Mouse (Mus musculus) midbrain, embryonic 14.5 days (tissue): ENCODE measurements around the gene Zcchc17. TPM values are rescaled to one million over a fixed set of nuclear protein-coding genes. Genes with fewer than 3 reads are reported as not detected.

Experiments used
- ATAC-seq: fragments of 200-750 bp; cut with Nextera tagmentation; 2 replicates; pipeline ENCODE4 v1.8.0; 2017; ENCODE audit warnings: moderate number of reproducible peaks, moderate library complexity; ENCODE audit not compliant: low FRiP score, low TSS enrichment
- DNase-seq: peaks from one replicate; pipeline ENCODE4 v3.0.0-alpha.2; 2015
- H3K27ac ChIP-seq: fragments of 300-500 bp; sonication (generic); replicated peaks from 2 replicates; pipeline ENCODE4 v1.5.1; 2014; ENCODE audit warnings: mild to moderate bottlenecking, low read depth, low read length, moderate library complexity
- H3K27me3 ChIP-seq: fragments of 300-500 bp; sonication (generic); 2 replicates; pipeline ENCODE4 v1.6.1; 2014; ENCODE audit warnings: low read length, control low read depth, mixed read lengths; ENCODE audit not compliant: control insufficient read depth, insufficient read depth
- H3K36me3 ChIP-seq: fragments of 300-500 bp; sonication (generic); 2 replicates; pipeline ENCODE4 v1.6.1; 2014; ENCODE audit warnings: low read length, control low read depth; ENCODE audit not compliant: control insufficient read depth, insufficient read depth
- H3K4me1 ChIP-seq: fragments of 300-500 bp; sonication (generic); 2 replicates; pipeline ENCODE4 v1.6.1; 2014; ENCODE audit warnings: mild to moderate bottlenecking, antibody characterized with exemption, low read length, control low read depth; ENCODE audit not compliant: control insufficient read depth, insufficient read depth
- H3K4me2 ChIP-seq: fragments of 300-500 bp; sonication (generic); 2 replicates; pipeline ENCODE4 v1.6.1; 2014; ENCODE audit warnings: mild to moderate bottlenecking, low read length, moderate library complexity
- H3K4me3 ChIP-seq: fragments of 300-500 bp; sonication (generic); replicated peaks from 2 replicates; pipeline ENCODE4 v1.5.1; 2014; ENCODE audit warnings: low read depth, low read length
- H3K9ac ChIP-seq: fragments of 300-500 bp; sonication (generic); replicated peaks from 2 replicates; pipeline ENCODE4 v1.6.1; 2014; ENCODE audit warnings: mild to moderate bottlenecking, low read length, moderate library complexity
- H3K9me3 ChIP-seq: fragments of 300-500 bp; sonication (generic); 2 replicates; pipeline ENCODE4 v1.6.1; 2016; ENCODE audit warnings: low read length, control low read depth, mixed read lengths; ENCODE audit not compliant: control insufficient read depth
- WGBS: fragments of 180-500 bp; shearing (Covaris S2); extraction: QIAGEN DNeasy Blood & Tissue Kit; methylation state at CpG from one replicate; pipeline ENCODE4 v1.1.7; 2014; 5-methylcytosine and 5-hydroxymethylcytosine counted together
- polyA plus RNA-seq: library from polyadenylated mRNA; unstranded; fragments of >200 nt; fragmentation: Nextera tagmentation; extraction: Ambion mirVana; gene quantifications from 2 replicates; pipeline ENCODE4 v1.2.1, GENCODE M21; 2014

Gene Zcchc17
- polyA plus RNA-seq: 98.7 and 101 TPM in 2 replicates

DNA sequence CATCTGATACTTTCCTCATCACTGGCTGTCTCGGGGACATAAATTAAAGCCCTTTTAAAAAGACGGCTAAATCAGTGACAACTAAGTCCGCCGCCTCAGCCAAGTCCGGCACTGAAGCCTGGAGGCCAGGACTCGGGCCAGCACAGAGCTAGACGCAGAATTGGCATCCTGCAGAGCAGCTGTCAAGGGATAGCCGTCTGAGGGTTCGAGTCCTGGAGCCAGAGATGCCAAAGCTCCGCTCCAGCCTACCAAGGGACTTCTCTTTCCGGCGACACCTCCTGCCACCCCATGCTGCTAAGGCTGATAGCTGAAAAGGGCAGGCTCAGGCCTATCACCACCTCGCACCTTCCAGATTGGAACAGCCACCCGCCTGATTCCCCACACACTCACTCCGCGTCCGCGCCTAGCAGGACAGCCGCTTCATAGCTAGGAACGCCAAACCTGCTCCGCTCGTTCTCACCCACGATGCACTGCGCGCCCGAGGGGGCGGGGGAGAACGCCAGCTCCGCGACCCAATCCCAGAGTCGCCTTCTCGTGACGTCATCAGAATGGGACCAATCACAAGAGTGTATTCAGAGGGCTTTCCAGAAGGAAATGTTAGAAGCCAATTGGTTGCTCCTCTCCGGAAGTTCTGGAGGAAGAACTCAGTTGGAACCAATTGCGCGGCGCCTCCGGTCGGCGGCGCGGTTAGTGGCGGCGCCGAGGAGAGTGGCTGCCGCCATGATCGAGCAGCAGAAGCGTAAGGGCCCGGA lies at the start of gene Zcchc17, which contains the start of gene Snrnp40:
Gene Zcchc17 (minus strand): TSS at position 458 of the 752 bp plus-strand sequence.
Gene Snrnp40 (plus strand): TSS at position 647 of the 752 bp plus-strand sequence.
- no peaks in the 10 kb centered on the region for H3K9me3 ChIP-seq
- under 1% methylated on average over 49 of the region's 49 CpGs for WGBS
- H3K9ac ChIP-seq: peak within 1 kb of the TSS; percentile 79
- peak within 1 kb of the TSS; percentile 68 for H3K4me3 ChIP-seq
- H3K4me2 ChIP-seq: peak within 1 kb of the TSS; percentile 87
- no peaks in the 10 kb centered on the region for H3K27me3 ChIP-seq
- peaks cover 17% of the 10 kb centered on the region for H3K4me1 ChIP-seq
- DNase-seq: peak; percentile 100
- ATAC-seq: peak; percentile 99
- peak within 1 kb of the TSS; percentile 82 for H3K27ac ChIP-seq
- peaks cover 21% of the 10 kb centered on the region for H3K36me3 ChIP-seq

DNA sequence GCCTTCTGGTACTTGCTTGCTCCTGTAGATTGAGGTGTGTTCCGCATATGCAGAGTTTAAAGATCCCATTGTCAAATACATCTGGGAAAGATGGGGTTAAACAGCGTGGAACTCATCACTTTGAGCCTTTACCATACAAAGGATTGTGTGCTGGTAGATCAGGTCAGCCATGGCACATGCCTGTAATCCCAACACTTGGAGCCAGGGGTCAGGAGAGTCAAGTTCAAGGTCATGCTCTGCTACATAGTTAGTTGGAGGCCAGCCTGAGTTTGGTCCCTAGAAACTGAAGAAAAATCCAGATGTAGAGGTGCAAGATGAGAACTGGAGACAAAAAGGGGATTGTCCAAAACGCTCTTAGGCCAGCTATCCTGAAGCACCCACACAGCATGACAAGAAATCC lies 31.5 kb upstream of the Zcchc17 start:
- H3K27me3 ChIP-seq: no peaks in the 10 kb centered on the region
- H3K4me2 ChIP-seq: no peak overlapping the region
- H3K36me3 ChIP-seq: peaks cover 43% of the 10 kb centered on the region
- DNase-seq (peak; percentile 38), ATAC-seq (no peak)
- no peak overlapping the region for H3K4me3 ChIP-seq
- no peaks in the 10 kb centered on the region for H3K4me1 ChIP-seq
- H3K9me3 ChIP-seq: no peaks in the 10 kb centered on the region
- 57% methylated on average over 3 of the region's 3 CpGs for WGBS
- no peak overlapping the region for H3K27ac ChIP-seq
- no peak overlapping the region for H3K9ac ChIP-seq

DNA sequence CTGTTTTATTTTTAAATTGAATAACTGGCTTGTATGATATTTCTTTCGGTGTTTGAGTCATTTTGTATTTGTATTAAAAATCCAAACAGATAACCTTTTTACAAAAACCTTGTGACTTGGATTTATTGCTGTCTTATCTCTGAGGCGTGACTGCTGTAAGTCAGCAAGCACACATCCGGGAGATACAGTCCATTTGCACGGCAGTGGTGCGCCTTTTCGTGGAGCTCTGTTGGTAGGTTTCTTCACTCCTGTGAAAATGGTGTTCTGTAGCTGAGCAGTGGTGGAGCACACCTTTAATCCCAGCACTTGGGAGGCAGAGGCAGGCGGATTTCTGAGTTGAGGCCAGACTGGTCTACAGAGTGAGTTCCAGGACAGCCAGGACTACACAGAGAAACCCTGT lies 30.2 kb upstream of the Zcchc17 start:
- Histone ChIP-seq H3K4me1 (no peaks in the 10 kb centered on the region), H3K27me3 (no peaks in the 10 kb centered on the region), H3K9me3 (no peaks in the 10 kb centered on the region), H3K27ac (no peak overlapping the region), H3K36me3 (peaks cover 55% of the 10 kb centered on the region), H3K9ac (no peak overlapping the region), H3K4me2 (no peak overlapping the region), H3K4me3 (no peak overlapping the region)
- no peak for DNase-seq
- WGBS: 92% methylated on average over 7 of the region's 7 CpGs
- ATAC-seq: no peak

DNA sequence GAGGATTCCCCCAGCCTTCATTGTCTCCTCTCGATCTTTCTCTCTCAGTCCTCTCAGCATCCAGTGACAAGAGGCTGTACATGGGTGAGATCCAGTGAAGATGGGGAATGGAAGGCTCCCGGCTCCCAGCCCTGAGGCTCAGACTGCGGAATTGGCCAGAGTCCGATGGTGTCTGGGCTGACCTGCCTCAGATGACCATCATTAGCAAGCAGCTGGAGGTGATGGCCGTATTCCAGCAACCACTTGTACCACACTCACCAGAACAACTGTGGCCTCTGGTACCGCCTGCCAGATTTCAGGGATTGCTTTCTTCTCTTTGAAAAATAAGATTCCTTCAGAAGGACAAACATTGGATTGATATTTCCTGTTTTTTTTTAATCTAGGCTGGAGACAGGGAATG lies 29.8 kb upstream of the Zcchc17 start:
- H3K9me3 ChIP-seq: no peaks in the 10 kb centered on the region
- no peak for ATAC-seq
- H3K4me2 ChIP-seq: no peak overlapping the region
- H3K9ac ChIP-seq: no peak overlapping the region
- H3K4me1 ChIP-seq: no peaks in the 10 kb centered on the region
- no peak for DNase-seq
- WGBS: 51% methylated on average over 6 of the region's 6 CpGs
- peaks cover 58% of the 10 kb centered on the region for H3K36me3 ChIP-seq
- no peaks in the 10 kb centered on the region for H3K27me3 ChIP-seq
- H3K27ac ChIP-seq: 0 out of 2 replicates have a peak overlapping the region, but pooled peaks have one; percentile 13
- no peak overlapping the region for H3K4me3 ChIP-seq

DNA sequence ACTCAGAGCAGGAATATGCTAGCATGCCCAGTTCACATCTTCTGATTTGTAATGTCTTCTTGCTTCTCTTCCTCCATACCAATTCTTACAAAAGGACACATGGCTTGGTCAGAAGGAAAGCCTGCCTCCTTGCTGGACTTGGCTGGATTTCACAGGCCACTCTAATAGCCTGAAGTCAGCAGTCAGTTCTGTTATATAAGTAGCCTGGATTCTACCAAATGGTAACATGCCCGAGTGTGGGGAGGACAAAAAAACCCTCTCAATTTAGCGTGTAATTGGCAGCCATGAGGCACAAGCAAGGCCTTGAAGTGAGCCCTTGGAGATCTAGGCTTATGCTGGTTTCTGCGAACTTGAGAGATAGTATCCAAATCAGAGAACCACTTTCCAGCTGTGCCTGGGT lies 27.5 kb upstream of the Zcchc17 start:
- Histone ChIP-seq H3K36me3 (peaks cover 80% of the 10 kb centered on the region), H3K9me3 (no peaks in the 10 kb centered on the region), H3K27ac (no peak overlapping the region), H3K27me3 (no peaks in the 10 kb centered on the region), H3K9ac (no peak overlapping the region), H3K4me3 (no peak overlapping the region), H3K4me2 (no peak overlapping the region), H3K4me1 (no peaks in the 10 kb centered on the region)
- no peak for ATAC-seq
- 73% methylated on average over 3 of the region's 3 CpGs for WGBS
- no peak for DNase-seq

DNA sequence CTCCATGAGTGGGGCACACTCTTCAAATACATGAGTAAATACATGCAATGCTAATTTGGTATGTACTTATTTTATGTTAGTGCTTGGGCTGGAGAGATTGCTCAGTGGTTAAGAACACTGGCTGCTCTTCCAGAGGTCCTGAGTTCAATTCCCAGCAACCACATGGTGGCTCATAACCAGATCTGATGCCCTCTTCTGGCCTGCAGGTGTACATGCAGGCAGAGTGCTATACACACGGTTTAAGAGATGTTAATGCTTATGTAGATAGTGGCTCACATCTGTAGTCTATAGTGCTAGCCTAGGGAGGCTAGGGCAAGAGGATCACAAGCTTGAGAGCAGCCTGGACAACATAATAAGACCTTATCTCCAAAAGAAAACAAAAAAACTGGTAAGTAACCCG lies 20.7 kb upstream of the Zcchc17 start:
- no peak overlapping the region for H3K4me2 ChIP-seq
- 94% methylated on average over 2 of the region's 2 CpGs for WGBS
- H3K4me3 ChIP-seq: no peak overlapping the region
- H3K9me3 ChIP-seq: no peaks in the 10 kb centered on the region
- no peak overlapping the region for H3K9ac ChIP-seq
- no peaks in the 10 kb centered on the region for H3K27me3 ChIP-seq
- peaks cover 86% of the 10 kb centered on the region for H3K36me3 ChIP-seq
- H3K27ac ChIP-seq: no peak overlapping the region
- no peaks in the 10 kb centered on the region for H3K4me1 ChIP-seq
- no peak for DNase-seq
- no peak for ATAC-seq

DNA sequence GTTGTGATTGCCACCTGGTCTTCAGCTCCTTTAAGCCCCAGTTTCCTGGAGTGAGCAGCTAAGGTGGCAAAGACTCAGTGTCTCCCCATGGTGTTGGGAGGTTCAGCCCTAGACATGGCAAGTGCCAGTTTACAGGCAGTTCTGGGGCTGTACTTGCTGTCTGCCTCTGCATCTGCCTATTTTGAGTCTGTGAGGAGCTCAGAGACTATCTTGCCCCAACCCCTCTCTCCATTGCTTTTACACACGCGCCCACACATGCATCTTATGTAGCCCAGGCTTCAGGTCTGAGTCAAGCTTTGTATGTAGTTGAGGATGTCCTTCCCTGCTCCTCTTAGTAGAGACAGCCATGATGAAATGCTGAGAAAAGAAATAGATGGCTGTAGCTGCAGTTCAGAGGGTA lies 19.4 kb upstream of the Zcchc17 start:
- ATAC-seq (no peak), DNase-seq (no peak)
- Histone ChIP-seq H3K36me3 (peaks cover 86% of the 10 kb centered on the region), H3K9ac (no peak overlapping the region), H3K9me3 (no peaks in the 10 kb centered on the region), H3K27me3 (no peaks in the 10 kb centered on the region), H3K4me1 (no peaks in the 10 kb centered on the region), H3K27ac (no peak overlapping the region), H3K4me3 (no peak overlapping the region), H3K4me2 (no peak overlapping the region)
- WGBS: 100% methylated on average over 2 of the region's 2 CpGs

DNA sequence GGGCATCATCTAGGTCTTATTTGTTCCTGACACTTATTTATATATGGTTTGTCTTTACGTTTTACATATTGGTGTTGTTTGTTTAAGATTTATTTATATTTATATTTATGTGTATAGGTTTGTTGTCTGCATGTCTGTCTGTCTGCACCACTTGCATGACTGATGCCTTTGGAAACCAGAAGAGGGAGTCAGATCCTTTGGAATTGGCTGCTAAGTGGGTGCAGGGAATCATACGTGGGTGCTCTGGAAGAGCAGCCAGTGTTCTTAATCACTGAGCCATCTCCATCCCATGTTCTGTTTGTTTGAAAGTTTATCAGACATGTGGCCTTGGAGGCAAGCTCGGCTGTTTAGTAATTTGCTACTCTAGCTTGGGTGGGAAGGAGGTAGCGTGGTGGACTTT lies 17.8 kb upstream of the Zcchc17 start:
- peaks cover 82% of the 10 kb centered on the region for H3K36me3 ChIP-seq
- ATAC-seq (no peak), DNase-seq (no peak)
- H3K27ac ChIP-seq: no peak overlapping the region
- no peak overlapping the region for H3K4me3 ChIP-seq
- H3K27me3 ChIP-seq: no peaks in the 10 kb centered on the region
- WGBS: 88% methylated on average over 4 of the region's 4 CpGs
- H3K4me1 ChIP-seq: no peaks in the 10 kb centered on the region
- H3K9ac ChIP-seq: no peak overlapping the region
- no peaks in the 10 kb centered on the region for H3K9me3 ChIP-seq
- no peak overlapping the region for H3K4me2 ChIP-seq

DNA sequence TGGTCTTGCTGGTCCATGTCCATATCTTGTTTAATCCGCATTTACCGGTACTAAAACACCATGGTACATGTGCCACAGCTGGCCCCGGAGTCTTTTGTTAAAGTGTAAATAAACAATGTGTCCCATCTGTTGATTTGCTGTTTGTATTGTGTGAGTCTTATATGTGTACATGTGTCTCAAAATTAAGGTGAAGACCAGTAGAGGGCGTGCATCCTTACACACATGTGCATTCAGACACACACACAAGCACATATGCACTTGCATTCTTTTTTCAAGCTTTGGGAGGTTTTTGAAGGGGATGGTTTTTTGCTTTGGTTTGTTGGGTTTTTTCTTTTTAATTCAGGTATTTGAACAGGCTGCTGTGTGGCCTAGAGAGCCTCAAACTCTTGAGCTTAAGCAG lies 16.9 kb upstream of the Zcchc17 start:
- no peak overlapping the region for H3K4me2 ChIP-seq
- peak; percentile 61 for DNase-seq
- ATAC-seq: no peak
- no peaks in the 10 kb centered on the region for H3K9me3 ChIP-seq
- no peak overlapping the region for H3K27ac ChIP-seq
- no peak overlapping the region for H3K9ac ChIP-seq
- no peak overlapping the region for H3K4me3 ChIP-seq
- WGBS: 89% methylated on average over 4 of the region's 4 CpGs
- no peaks in the 10 kb centered on the region for H3K27me3 ChIP-seq
- H3K4me1 ChIP-seq: no peaks in the 10 kb centered on the region
- H3K36me3 ChIP-seq: peaks cover 76% of the 10 kb centered on the region
